Mouse (Mus musculus) mature B cell (primary cell): ENCODE data around the gene Hydin.

ENCODE experiments used
- in situ Hi-C: fragments of 300-500 bp; cut with MboI; formaldehyde crosslinking; loops from 2 replicates; pipeline ENCODE4 v1.14.3; 2019

The Hydin gene

GRCm38 (mm10) chr8:110636182-110636581 is 369.4 kb downstream of the Hydin start:
- in situ Hi-C loops = no loop called here

GRCm38 (mm10) chr8:110642331-110642730 is 375.6 kb downstream of the Hydin start:
- in situ Hi-C loops = no loop called here

- in situ Hi-C loops = no loop called here
Measured at GRCm38 (mm10) chr8:110643177-110643576, 376.4 kb downstream of the Hydin start.

- in situ Hi-C loops = no loop called here
Measured at GRCm38 (mm10) chr8:110644422-110644821, 377.6 kb downstream of the Hydin start.

GRCm38 (mm10) chr8:110644901-110645300 is 378.1 kb downstream of the Hydin start:
- in situ Hi-C loops = no loop called here

- in situ Hi-C loops = no loop called here
Measured at GRCm38 (mm10) chr8:110645340-110645739, 378.6 kb downstream of the Hydin start.

GRCm38 (mm10) chr8:110646064-110646463 is 379.3 kb downstream of the Hydin start:
- in situ Hi-C loops = no loop called here

- in situ Hi-C loops = no loop called here
Measured at GRCm38 (mm10) chr8:110648577-110648976, 381.8 kb downstream of the Hydin start.

- in situ Hi-C loops = no loop called here
Measured at GRCm38 (mm10) chr8:110649286-110649685, 382.5 kb downstream of the Hydin start.

GRCm38 (mm10) chr8:110650838-110651237 is 384.1 kb downstream of the Hydin start:
- in situ Hi-C loops = no loop called here

- in situ Hi-C loops = no loop called here
Measured at GRCm38 (mm10) chr8:110651847-110652246, 385.1 kb downstream of the Hydin start.

- in situ Hi-C loops = no loop called here
Measured at GRCm38 (mm10) chr8:110654075-110655060, 387.6 kb downstream of the Hydin start.

- in situ Hi-C loops = no loop called here
Measured at GRCm38 (mm10) chr8:110655827-110656226, 389.1 kb downstream of the Hydin start.

GRCm38 (mm10) chr8:110657661-110658060 is 390.9 kb downstream of the Hydin start:
- in situ Hi-C loops = no loop called here
